Mouse (Mus musculus) lung, embryonic 16.5 days (tissue): ENCODE results near the gene Atp9a. TPM values are rescaled to one million over a fixed set of nuclear protein-coding genes. Genes with fewer than 3 reads are reported as not detected.
A peak's percentile ranks its signal among the peaks of the same experiment; 100 is the strongest.

Experiments
- ATAC-seq: fragments of 200-750 bp; cut with Nextera tagmentation; 2 replicates; pipeline ENCODE4 v1.8.0; 2017; ENCODE audit warnings: low read depth, mild to moderate bottlenecking, moderate library complexity
- H3K27ac ChIP-seq: fragments of 300-500 bp; sonication (generic); 2 replicates; pipeline ENCODE4 v1.5.1; 2014; ENCODE audit warnings: mild to moderate bottlenecking, control low read depth, low read length
- H3K27me3 ChIP-seq: fragments of 300-500 bp; sonication (generic); 2 replicates; pipeline ENCODE4 v1.6.1; 2014; ENCODE audit warnings: low read depth, low read length, mixed read lengths; ENCODE audit not compliant: control insufficient read depth, insufficient read depth
- H3K36me3 ChIP-seq: fragments of 300-500 bp; sonication (generic); 2 replicates; pipeline ENCODE4 v1.6.1; 2014; ENCODE audit warnings: low read length; ENCODE audit not compliant: control insufficient read depth, insufficient read depth
- H3K4me1 ChIP-seq: fragments of 300-500 bp; sonication (generic); replicated peaks from 2 replicates; pipeline ENCODE4 v1.6.1; 2014; ENCODE audit warnings: low read length, mixed read lengths; ENCODE audit not compliant: control insufficient read depth, insufficient read depth
- H3K4me2 ChIP-seq: fragments of 300-500 bp; sonication (generic); 2 replicates; pipeline ENCODE4 v1.6.1; 2014; ENCODE audit warnings: low read depth, low read length, control low read depth
- H3K4me3 ChIP-seq: fragments of 300-500 bp; sonication (generic); 2 replicates; pipeline ENCODE4 v1.5.1; 2014; ENCODE audit warnings: mild to moderate bottlenecking, low read length, control low read depth
- H3K9ac ChIP-seq: fragments of 300-500 bp; sonication (generic); 2 replicates; pipeline ENCODE4 v1.6.1; 2014; ENCODE audit warnings: low read length, control low read depth
- H3K9me3 ChIP-seq: fragments of 300-500 bp; sonication (generic); 2 replicates; pipeline ENCODE4 v1.6.1; 2016; ENCODE audit warnings: low read length; ENCODE audit not compliant: control insufficient read depth
- WGBS: fragments of 180-500 bp; shearing (Covaris S2); extraction: QIAGEN DNeasy Blood & Tissue Kit; methylation state at CpG from one replicate; pipeline ENCODE4 v1.1.7; 2014; 5-methylcytosine and 5-hydroxymethylcytosine counted together
- polyA plus RNA-seq: library from polyadenylated mRNA; unstranded; fragments of >200 nt; fragmentation: Nextera tagmentation; extraction: Ambion mirVana; gene quantifications from 2 replicates; pipeline ENCODE4 v1.2.1, GENCODE M21; 2015

Gene Atp9a
- polyA plus RNA-seq, 1 experiment from 2014 or later = 12.2 TPM

DNA sequence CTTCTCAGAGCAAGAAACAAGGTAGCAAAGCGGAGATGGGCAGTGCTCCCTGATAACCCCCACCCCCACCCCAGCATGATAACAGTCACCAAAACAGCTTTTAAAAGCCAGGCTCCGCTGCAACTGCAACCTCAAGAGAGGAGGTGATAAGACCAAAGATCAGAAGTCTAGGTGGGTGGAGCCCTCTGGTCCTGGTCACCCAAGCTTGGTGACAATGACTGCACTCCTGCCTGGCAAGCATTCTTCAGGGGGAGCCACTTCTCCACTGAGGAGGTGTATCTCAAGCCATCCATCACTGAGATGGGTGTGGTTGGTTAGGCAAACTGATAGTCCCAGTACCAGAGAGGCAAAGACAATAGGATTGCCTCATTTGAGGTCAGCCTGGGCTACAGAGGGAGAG, 151.1 kb downstream of the Atp9a start:
- Histone ChIP-seq H3K9ac (no peak overlapping the region), H3K4me3 (no peak overlapping the region)

DNA sequence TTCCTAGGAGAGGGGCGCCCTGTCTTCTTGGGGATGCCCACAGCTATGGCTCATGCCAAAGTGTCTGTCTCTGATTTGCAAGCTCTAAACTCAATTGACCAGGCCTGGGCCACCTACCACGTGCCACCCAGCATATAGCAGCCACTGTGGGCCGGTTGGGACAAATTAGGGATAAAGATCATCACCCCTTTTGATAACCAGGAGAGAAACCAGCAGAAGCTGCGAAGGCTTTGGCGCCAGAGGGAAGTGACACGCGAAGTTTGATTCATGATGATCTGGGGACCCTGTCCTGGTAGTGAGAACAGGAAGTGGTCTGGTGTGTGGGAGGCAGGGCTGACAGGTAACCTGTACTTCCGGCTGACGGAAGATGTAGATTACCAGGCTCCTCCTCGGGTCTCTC, 151.7 kb downstream of the Atp9a start:
- ATAC-seq = no peak
- Histone ChIP-seq H3K9ac (no peak overlapping the region; the same call in 1 of the 2 replicates), H3K9me3 (no peaks in the 10 kb centered on the region), H3K4me1 (peaks cover 3% of the 10 kb centered on the region), H3K36me3 (no peaks in the 10 kb centered on the region), H3K27me3 (peaks cover 17% of the 10 kb centered on the region), H3K4me2 (peak overlapping the region; percentile 64; the same call in 1 of the 2 replicates), H3K4me3 (peak overlapping the region; percentile 54), H3K27ac (no peak overlapping the region)
- 32% methylated on average over 10 of the region's 10 CpGs for WGBS

More for the DNA sequence above, 151.1 kb downstream of the Atp9a start:
- H3K27me3 ChIP-seq = peaks cover 17% of the 10 kb centered on the region
- H3K36me3 ChIP-seq = no peaks in the 10 kb centered on the region
- peaks cover 3% of the 10 kb centered on the region for H3K4me1 ChIP-seq
- no peak overlapping the region for H3K4me2 ChIP-seq
- H3K27ac ChIP-seq = no peak overlapping the region
- H3K9me3 ChIP-seq = no peaks in the 10 kb centered on the region
- 61% methylated on average over 2 of the region's 2 CpGs for WGBS
- no peak for ATAC-seq

DNA sequence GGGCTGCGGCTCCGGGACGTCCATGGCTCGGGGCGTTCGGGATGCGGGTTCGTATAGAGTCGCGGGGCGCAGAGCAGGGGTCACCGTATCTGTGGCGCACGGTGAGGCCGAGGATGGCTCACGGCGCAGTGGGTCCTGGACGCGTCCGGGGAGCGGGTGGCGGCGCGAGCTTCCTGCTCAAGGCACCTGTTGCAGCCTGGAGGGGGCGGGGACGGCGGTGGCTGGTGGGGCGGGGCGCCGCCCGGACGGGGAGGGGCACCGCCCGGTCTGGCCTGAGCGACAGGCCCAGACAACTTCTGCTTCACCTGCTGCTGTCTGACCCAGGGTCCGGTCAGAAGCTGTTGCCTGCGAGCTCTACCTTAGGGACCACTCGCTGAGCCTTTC, 152.0 kb downstream of the Atp9a start:
- Histone ChIP-seq H3K4me3 (peak overlapping the region; percentile 54), H3K4me1 (peaks cover 3% of the 10 kb centered on the region), H3K4me2 (peak overlapping the region; percentile 64), H3K9me3 (no peaks in the 10 kb centered on the region), H3K27me3 (peaks cover 17% of the 10 kb centered on the region), H3K9ac (peak overlapping the region; percentile 69), H3K27ac (no peak overlapping the region), H3K36me3 (no peaks in the 10 kb centered on the region)
- WGBS = 1% methylated on average over 31 of the region's 38 CpGs
- ATAC-seq = peak; percentile 85

DNA sequence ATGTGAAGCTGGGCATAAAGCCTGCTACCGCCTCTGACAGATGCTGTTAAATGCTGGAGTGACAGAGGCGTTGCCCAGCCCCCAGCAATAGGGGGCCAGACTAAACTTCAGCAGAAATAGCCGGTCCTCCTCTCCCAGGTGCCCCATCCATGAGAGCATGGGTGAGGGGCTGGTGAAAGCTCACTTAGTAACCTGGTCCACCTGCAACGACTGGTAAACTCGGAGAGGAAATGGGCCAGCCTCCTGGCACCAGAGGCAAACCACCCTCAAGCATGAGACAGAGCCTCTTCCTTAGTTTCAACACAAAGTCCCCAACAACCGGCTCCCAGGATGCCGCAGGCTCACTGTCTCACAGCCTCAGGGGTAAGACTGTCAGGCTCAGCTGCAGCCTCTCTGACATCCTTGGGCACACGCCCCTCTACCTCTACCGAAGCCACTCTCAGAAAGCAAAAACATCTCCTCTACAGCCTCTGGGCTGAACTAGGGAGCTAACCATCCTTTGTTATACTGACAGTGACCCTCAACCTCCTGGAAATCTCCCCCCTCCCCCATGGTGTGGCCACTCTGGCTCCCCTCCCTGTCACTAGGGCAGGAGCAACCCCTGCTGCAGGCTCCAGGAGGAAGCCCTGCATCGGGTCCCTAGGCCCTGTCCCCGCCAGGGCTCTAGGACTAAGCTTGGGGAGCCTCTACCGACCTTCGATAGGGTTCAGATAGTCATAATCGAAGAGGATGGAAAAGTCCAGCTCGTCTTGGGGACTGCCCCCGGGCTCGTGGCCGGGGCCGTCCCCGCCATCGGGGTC, 152.6 kb downstream of the Atp9a start:
- H3K4me1 ChIP-seq = peaks cover 3% of the 10 kb centered on the region
- peak overlapping the region; percentile 54 for H3K4me3 ChIP-seq
- H3K9ac ChIP-seq = peak overlapping the region; percentile 69

DNA sequence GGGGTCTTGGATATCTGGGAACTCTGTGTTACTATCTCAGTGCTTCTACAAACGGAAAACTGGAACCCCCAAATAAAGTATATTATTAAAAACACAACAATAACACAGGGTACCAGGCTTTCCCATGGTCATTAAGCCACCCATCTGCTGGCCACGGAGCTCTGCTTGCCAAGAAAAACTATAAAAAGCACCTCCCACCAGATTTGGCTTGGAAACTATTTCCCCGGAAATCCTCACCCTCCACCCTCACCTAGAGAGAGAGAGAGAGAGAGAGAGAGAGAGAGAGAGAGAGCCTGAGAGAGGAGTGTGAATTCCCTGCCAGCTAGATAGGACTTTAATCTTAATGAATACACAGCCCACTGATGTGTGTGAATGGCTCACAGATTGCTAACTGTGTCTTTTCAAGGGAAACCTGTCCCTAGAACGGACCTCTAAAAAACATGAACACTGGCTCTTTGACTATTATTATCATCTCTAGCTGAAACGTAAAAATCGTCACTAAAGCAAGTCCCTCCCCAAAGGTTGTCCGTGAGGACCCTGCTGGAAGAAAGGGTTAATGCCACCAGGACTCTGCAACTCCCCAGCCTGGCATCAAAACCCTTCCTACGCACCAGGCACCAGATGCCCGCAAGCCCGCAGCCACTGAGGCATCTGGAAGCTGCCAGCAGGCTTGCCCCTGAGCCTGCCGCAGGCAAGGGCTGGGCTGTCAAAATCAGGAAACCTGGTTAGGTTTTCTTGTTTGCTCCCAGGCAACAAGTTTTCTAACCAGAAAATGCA, 153.4 kb downstream of the Atp9a start:
- Histone ChIP-seq H3K36me3 (no peaks in the 10 kb centered on the region), H3K9ac (no peak overlapping the region), H3K4me3 (no peak overlapping the region), H3K27ac (no peak overlapping the region), H3K4me2 (peak overlapping the region; percentile 64; the same call in 1 of the 2 replicates), H3K27me3 (peaks cover 17% of the 10 kb centered on the region), H3K4me1 (peaks cover 3% of the 10 kb centered on the region), H3K9me3 (no peaks in the 10 kb centered on the region)
- no peak for ATAC-seq
- 44% methylated on average over 11 of the region's 11 CpGs for whole genome bisulfite sequencing

More for the DNA sequence above, 152.6 kb downstream of the Atp9a start:
- Histone ChIP-seq H3K4me2 (peak overlapping the region; percentile 64), H3K27me3 (peaks cover 17% of the 10 kb centered on the region), H3K36me3 (no peaks in the 10 kb centered on the region), H3K9me3 (no peaks in the 10 kb centered on the region), H3K27ac (no peak overlapping the region)
- WGBS = 9% methylated on average over 21 of the region's 21 CpGs
- ATAC-seq = 0 out of 2 replicates have a peak, but pooled peaks have one; percentile 39

DNA sequence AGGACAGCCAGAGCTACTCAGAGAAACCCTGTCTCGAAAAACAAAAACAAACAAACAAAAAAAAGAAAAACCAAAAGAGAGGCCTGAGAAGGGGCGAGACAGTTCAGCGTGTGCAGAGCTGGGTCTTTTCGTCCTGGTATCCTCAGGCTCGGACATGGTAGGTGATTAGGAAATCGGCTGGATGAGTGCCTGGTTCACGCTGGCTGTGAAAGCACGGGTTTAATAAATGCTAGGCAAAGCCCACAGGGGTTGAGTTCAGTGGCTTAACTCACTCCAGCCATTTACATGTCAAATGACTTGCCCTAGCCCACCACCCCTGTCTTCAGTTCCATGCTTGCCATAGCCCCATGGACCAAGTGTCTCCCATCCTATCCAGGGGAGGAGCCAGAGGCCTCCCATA, 155.1 kb downstream of the Atp9a start:
- 70% methylated on average over 8 of the region's 8 CpGs for WGBS
- ATAC-seq = no peak
- H3K9me3 ChIP-seq = no peaks in the 10 kb centered on the region
- H3K27ac ChIP-seq = no peak overlapping the region
- H3K36me3 ChIP-seq = no peaks in the 10 kb centered on the region
- H3K4me2 ChIP-seq = no peak overlapping the region
- H3K9ac ChIP-seq = no peak overlapping the region
- H3K4me1 ChIP-seq = peaks cover 3% of the 10 kb centered on the region
- peaks cover 17% of the 10 kb centered on the region for H3K27me3 ChIP-seq
- no peak overlapping the region for H3K4me3 ChIP-seq

DNA sequence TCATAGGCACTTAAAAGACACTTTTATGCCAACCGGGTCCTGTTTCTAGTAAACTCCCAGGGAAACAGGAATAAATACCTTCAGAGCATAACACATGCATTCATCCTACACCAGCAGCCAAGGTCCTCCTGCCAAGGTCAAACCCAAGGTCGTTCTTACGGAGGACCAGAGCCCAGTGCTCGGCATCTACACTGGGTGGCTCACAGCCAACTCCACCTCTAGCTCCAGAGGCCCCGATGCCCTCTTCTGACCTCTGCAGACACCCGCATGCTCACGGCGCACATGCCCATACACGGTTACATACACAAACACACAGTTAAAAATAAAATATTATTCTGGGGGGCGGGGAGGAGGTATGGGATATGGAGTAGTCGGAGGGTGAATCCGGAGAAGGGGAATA, 155.7 kb downstream of the Atp9a start:
- 78% methylated on average over 12 of the region's 12 CpGs for WGBS
- Histone ChIP-seq H3K27me3 (peaks cover 17% of the 10 kb centered on the region), H3K9me3 (no peaks in the 10 kb centered on the region), H3K9ac (no peak overlapping the region), H3K4me3 (no peak overlapping the region), H3K27ac (no peak overlapping the region), H3K4me1 (peaks cover 3% of the 10 kb centered on the region), H3K4me2 (no peak overlapping the region), H3K36me3 (no peaks in the 10 kb centered on the region)
- no peak for ATAC-seq

DNA sequence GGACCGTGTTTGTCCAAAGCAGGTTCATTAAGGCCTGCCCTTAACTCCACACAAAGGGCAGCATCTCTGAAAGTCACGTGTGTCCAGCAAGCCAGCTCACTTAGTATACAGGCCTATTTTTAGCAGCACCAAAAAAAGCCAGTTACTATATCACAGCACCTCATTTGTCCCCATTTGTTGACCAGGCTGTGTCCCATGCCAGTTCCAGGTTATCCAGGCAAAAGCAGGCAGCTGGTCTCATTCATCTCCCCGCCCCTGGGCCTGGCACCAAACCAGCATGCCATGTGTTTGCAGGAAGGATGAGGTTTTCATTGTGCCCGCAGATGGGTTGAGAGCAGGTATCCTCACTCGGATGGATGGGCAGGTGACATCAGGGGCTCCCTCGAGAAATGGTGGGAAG, 157.4 kb downstream of the Atp9a start:
- H3K9ac ChIP-seq = no peak overlapping the region
- WGBS = 72% methylated on average over 6 of the region's 6 CpGs

More for the DNA sequence above, 157.4 kb downstream of the Atp9a start:
- Histone ChIP-seq H3K9me3 (no peaks in the 10 kb centered on the region), H3K27ac (no peak overlapping the region), H3K4me3 (no peak overlapping the region), H3K36me3 (no peaks in the 10 kb centered on the region), H3K4me2 (no peak overlapping the region), H3K27me3 (peaks cover 9% of the 10 kb centered on the region), H3K4me1 (peaks cover 9% of the 10 kb centered on the region)
- no peak for ATAC-seq
